Mouse (Mus musculus) heart, embryonic 14.5 days (tissue): ENCODE measurements around the gene Ccdc63. TPM values are rescaled to one million over a fixed set of nuclear protein-coding genes. Genes with fewer than 3 reads are reported as not detected.

Experiments
- ATAC-seq: fragments of 200-750 bp; cut with Nextera tagmentation; 2 replicates; pipeline ENCODE4 v1.8.0; 2017; ENCODE audit warnings: low read depth, moderate TSS enrichment; ENCODE audit not compliant: insufficient number of reproducible peaks, insufficient read depth, low FRiP score
- H3K27ac ChIP-seq, 2 experiments: fragments of 200-500 bp in 1 of 2; fragments of 300-500 bp in 1 of 2; sonication (generic) in 1 of 2; replicated peaks in 1 of 2; 2 replicates each; pipeline ENCODE4 v1.5.1; 2012 to 2014; ENCODE audit warnings: low read depth in 2 of 2, low read length in 2 of 2, control low read depth in 1 of 2, mild to moderate bottlenecking in 1 of 2, mixed read lengths in 1 of 2; ENCODE audit not compliant: control insufficient read depth in 1 of 2, insufficient read depth in 1 of 2
- H3K27me3 ChIP-seq: fragments of 300-500 bp; sonication (generic); 2 replicates; pipeline ENCODE4 v1.6.1; 2014; ENCODE audit warnings: mild to moderate bottlenecking, low read length, control low read depth; ENCODE audit not compliant: control insufficient read depth, insufficient read depth
- H3K36me3 ChIP-seq: fragments of 300-500 bp; sonication (generic); 2 replicates; pipeline ENCODE4 v1.6.1; 2014; ENCODE audit warnings: mild to moderate bottlenecking, control low read depth, low read length, mixed read lengths; ENCODE audit not compliant: control insufficient read depth, insufficient read depth
- H3K4me1 ChIP-seq, 2 experiments: fragments of 200-500 bp in 1 of 2; fragments of 300-500 bp in 1 of 2; sonication (generic) in 1 of 2; 2 replicates each; pipeline ENCODE4 v1.6.1; 2012 to 2014; ENCODE audit warnings: low read length in 2 of 2, control low read depth in 1 of 2, mixed read lengths in 1 of 2; ENCODE audit not compliant: control insufficient read depth in 2 of 2, insufficient read depth in 2 of 2
- H3K4me2 ChIP-seq: fragments of 300-500 bp; sonication (generic); 2 replicates; pipeline ENCODE4 v1.6.1; 2014; ENCODE audit warnings: mild to moderate bottlenecking, low read length
- H3K4me3 ChIP-seq, 2 experiments: fragments of 200-500 bp in 1 of 2; fragments of 300-500 bp in 1 of 2; sonication (generic) in 1 of 2; 2 replicates each; pipeline ENCODE4 v1.5.1; 2012 to 2014; ENCODE audit warnings: low read length in 2 of 2, mild to moderate bottlenecking in 2 of 2, control low read depth in 1 of 2, low read depth in 1 of 2, moderate library complexity in 1 of 2; ENCODE audit not compliant: control insufficient read depth in 1 of 2, insufficient read depth in 1 of 2
- H3K9ac ChIP-seq: fragments of 300-500 bp; sonication (generic); 2 replicates; pipeline ENCODE4 v1.6.1; 2014; ENCODE audit warnings: mild to moderate bottlenecking, low read length
- H3K9me3 ChIP-seq: fragments of 300-500 bp; sonication (generic); 2 replicates; pipeline ENCODE4 v1.6.1; 2016; ENCODE audit warnings: low read length, control low read depth; ENCODE audit not compliant: control insufficient read depth
- WGBS: fragments of 180-500 bp; shearing (Covaris S2); extraction: QIAGEN DNeasy Blood & Tissue Kit; methylation state at CpG from one replicate; pipeline ENCODE4 v1.1.7; 2014; 5-methylcytosine and 5-hydroxymethylcytosine counted together
- polyA plus RNA-seq: library from polyadenylated mRNA; unstranded; fragments of >200 nt; fragmentation: Nextera tagmentation; extraction: Ambion mirVana; gene quantifications from 2 replicates; pipeline ENCODE4 v1.2.1, GENCODE M21; 2014

The Ccdc63 gene
- polyA plus RNA-seq, 1 experiment from 2014 or later, result 0.85 TPM

DNA sequence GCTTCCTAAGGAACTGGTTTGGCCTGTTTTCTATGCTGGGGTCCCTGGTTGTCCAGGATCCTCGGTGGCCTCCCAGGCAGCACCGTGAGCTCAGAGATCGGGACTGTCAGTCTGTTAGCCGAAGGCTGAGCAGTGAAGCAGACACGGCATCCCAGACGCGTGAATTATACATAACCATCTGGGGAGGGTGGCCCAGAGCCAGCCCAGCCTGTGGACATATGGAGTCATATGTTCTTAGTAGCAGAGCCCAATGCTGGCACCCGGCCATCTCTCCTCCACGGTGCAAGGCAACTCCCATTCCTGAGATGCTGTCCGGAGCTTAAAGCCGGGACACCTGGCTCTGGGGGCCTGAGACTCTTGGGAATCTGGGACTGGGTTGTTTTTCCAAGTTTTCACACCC is 59.7 kb downstream of the Ccdc63 start:
- H3K9ac ChIP-seq, result no peak overlapping the region
- no peaks in the 10 kb centered on the region for H3K27me3 ChIP-seq
- 0 out of 2 replicates have a peak, but pooled peaks have one; percentile 33 for ATAC-seq
- no peaks in the 10 kb centered on the region for H3K9me3 ChIP-seq
- H3K4me2 ChIP-seq, result no peak overlapping the region
- no peak overlapping the region for H3K4me3 ChIP-seq
- 0 out of 4 replicates have a peak overlapping the region, but pooled peaks of 1 of the 2 experiments have one; percentile 19 for H3K27ac ChIP-seq
- H3K4me1 ChIP-seq, result peaks cover 14 to 23% of the 10 kb centered on the region in 2 experiments
- 49% methylated on average over 11 of the region's 11 CpGs for WGBS
- no peaks in the 10 kb centered on the region for H3K36me3 ChIP-seq

DNA sequence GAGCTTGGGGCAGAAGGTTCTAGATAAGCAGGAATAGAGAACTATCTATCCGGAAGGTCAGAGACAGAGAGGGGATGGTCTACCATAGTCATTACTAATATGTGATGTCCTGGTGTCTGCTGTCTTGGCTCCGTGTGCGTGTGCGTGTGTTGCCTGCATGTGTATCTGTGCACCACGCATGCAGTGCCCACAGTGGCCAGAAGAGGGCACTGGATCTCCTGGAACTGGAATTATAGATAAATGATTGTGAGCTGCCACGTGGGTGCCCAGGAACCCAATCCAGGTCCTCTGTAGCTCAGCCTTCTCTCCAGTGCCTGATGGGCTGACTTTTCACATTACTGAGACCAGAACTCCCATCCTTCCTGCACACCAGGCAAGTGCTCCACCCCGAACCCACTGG is 60.8 kb downstream of the Ccdc63 start:
- Histone ChIP-seq H3K36me3 (no peaks in the 10 kb centered on the region), H3K4me2 (no peak overlapping the region), H3K4me3 (no peak overlapping the region), H3K4me1 (peaks cover 7 to 13% of the 10 kb centered on the region in 2 experiments; a peak in 3 of 4 replicates), H3K9ac (no peak overlapping the region), H3K27ac (no peak overlapping the region), H3K9me3 (no peaks in the 10 kb centered on the region), H3K27me3 (no peaks in the 10 kb centered on the region)
- no peak for ATAC-seq
- WGBS, result 82% methylated on average over 7 of the region's 7 CpGs

DNA sequence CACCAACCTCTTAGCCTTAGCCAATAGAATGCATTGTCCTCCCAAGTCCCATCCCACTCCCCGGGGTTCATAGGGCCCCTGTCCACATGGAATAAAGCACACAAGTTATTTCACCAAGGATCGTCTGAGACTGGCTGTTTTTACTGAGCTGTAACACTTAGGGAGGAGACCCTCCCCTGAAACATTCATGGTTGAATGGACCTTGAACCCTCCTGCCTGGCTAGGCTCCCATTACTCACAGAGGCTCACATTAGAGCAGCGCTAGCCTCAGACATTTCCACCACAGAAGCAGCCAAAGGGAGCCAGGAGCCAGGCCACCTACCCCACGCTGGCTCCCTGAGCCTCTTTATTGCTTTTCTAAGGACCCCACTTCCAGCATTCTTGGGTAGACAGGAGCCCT is 63.4 kb downstream of the Ccdc63 start:
- peaks cover 7 to 11% of the 10 kb centered on the region in 2 experiments; a peak in 3 of 4 replicates for H3K4me1 ChIP-seq

DNA sequence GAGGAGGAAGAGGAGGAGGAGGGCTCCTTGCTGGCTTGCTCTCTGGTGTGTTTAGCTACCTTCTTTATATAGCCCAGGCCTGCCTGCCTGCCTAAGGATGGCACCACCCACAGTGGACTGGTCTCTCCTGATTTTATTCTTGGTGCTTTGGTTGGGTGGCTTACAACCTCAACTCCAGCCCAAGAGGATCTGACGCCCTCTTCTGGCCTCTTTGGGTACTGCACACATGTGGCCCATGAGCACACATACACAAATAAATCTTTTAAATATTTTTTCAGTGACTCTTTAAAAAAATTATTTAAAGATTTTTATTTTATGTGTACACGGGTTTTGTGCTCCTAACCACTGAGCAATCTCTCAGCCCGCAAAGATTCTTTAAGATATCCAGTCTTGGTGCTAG is 64.9 kb downstream of the Ccdc63 start:
- Histone ChIP-seq H3K27me3 (no peaks in the 10 kb centered on the region), H3K4me1 (peaks cover 18 to 19% of the 10 kb centered on the region in 2 experiments), H3K4me3 (no peak overlapping the region), H3K27ac (no peak overlapping the region), H3K9me3 (no peaks in the 10 kb centered on the region), H3K36me3 (no peaks in the 10 kb centered on the region), H3K4me2 (no peak overlapping the region), H3K9ac (no peak overlapping the region)
- ATAC-seq, result no peak
- whole genome bisulfite sequencing, result 49% methylated on average over 3 of the region's 3 CpGs

More for the DNA sequence above, 63.4 kb downstream of the Ccdc63 start:
- Histone ChIP-seq H3K36me3 (no peaks in the 10 kb centered on the region), H3K27ac (no peak overlapping the region), H3K4me2 (no peak overlapping the region), H3K27me3 (no peaks in the 10 kb centered on the region), H3K4me3 (no peak overlapping the region), H3K9me3 (no peaks in the 10 kb centered on the region), H3K9ac (no peak overlapping the region)
- ATAC-seq, result no peak
- 78% methylated on average over 4 of the region's 4 CpGs for WGBS

DNA sequence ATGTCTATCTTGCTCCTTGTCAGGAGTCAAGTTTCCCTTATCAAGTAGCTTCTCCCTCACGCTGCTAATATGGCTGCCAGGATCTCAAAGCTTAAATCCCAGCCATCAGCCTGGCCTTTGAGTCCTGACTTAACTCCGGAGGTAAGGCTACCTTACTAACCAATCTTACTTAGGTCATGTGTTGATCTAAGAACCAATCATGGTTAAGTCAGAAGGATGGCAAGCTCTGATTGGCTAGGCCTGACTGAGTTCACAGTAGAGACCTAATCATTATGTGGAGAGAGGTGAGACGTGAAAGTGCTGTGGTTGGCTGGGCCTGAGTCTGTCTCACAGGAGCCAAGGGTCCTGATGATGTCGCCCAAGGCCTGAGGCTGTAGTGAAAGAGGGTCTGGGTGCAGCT is 68.6 kb downstream of the Ccdc63 start:
- Histone ChIP-seq H3K4me2 (no peak overlapping the region), H3K4me3 (no peak overlapping the region), H3K9me3 (no peaks in the 10 kb centered on the region), H3K9ac (no peak overlapping the region), H3K4me1 (peaks cover 28 to 32% of the 10 kb centered on the region in 2 experiments), H3K36me3 (no peaks in the 10 kb centered on the region), H3K27me3 (no peaks in the 10 kb centered on the region), H3K27ac (peak overlapping the region; percentile 98 to 99)
- 75% methylated on average over 4 of the region's 4 CpGs for WGBS
- ATAC-seq, result no peak

DNA sequence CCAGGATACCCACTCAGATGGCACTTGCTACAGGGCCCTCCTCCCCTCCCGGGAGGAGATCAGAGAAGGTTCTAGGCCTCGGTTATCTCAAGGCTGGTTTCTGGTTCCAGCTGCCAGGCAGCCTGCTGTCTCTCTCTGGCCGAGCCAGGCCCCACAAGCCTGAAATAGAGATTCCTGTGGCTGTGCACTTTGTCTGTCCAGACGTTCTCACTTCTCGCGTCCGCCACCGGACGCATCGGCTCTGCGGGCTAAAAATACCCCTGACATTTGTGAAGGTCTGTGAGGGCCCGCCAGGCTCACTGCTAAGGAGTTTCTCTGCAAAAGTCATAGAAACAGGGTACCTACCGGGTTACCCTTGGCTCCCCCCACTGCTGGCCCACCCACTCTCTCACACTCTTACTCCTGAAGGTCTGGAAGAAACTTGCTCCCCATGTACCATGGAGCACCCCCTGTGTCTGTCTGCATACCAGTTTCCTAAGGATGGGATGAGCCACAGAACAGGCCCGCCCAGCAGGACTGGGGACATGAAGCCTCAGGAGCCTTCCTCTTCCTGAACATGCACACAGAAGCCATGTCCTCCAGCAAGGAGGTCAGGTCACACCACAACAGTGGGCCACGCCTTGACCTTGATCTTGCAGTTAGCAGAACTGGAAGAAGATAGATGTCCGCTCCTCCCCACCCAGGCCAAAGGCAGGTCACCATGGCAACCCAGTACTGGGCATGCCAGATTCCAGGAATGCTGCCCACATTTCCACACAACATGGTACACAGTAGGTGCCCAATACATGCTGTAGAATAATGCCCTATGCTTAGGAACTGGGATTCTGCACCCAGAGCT is 69.4 kb downstream of the Ccdc63 start:
- ATAC-seq, result peak; percentile 77
- H3K27ac ChIP-seq, result peak overlapping the region; percentile 98 to 99
- H3K4me2 ChIP-seq, result peak overlapping the region; percentile 30

DNA sequence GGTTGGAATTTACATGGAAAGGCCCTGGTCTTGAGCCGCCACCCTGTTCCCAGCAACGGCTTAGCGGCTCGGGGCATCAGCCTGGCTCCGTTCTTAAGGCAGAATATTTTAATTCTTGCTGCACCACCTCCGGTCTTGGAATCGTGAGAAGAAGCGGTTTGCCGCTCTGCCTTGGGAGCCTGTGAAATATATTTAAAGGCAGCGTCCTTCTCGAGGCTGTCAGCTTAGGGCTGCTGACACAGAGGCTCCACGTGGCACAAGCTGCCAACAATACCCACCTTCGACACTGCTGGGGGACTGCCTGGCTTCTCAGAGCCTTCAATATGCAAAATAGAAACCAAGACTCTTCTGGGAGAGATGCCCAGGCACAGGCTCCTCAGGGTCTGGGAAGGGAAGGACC is 72.1 kb downstream of the Ccdc63 start:
- Histone ChIP-seq H3K4me2 (no peak overlapping the region), H3K4me3 (no peak overlapping the region), H3K27me3 (no peaks in the 10 kb centered on the region), H3K9ac (no peak overlapping the region), H3K27ac (no peak overlapping the region), H3K36me3 (no peaks in the 10 kb centered on the region), H3K4me1 (peaks cover 26 to 33% of the 10 kb centered on the region in 2 experiments), H3K9me3 (no peaks in the 10 kb centered on the region)
- ATAC-seq, result no peak
- WGBS, result 61% methylated on average over 13 of the region's 13 CpGs

More for the DNA sequence above, 69.4 kb downstream of the Ccdc63 start:
- Histone ChIP-seq H3K27me3 (no peaks in the 10 kb centered on the region), H3K9me3 (no peaks in the 10 kb centered on the region), H3K4me3 (no peak overlapping the region), H3K36me3 (no peaks in the 10 kb centered on the region), H3K9ac (peak overlapping the region; percentile 60; the same call in 1 of the 2 replicates), H3K4me1 (peaks cover 26 to 28% of the 10 kb centered on the region in 2 experiments)
- WGBS, result 23% methylated on average over 16 of the region's 16 CpGs
